Mouse (Mus musculus) stomach, embryonic 16.5 days (tissue): ENCODE results near the gene Prox1. TPM values are rescaled to one million over a fixed set of nuclear protein-coding genes. Genes with fewer than 3 reads are reported as not detected.

ENCODE experiments used
- ATAC-seq: fragments of 200-750 bp; cut with Nextera tagmentation; 2 replicates; pipeline ENCODE4 v1.8.0; 2017; ENCODE audit warnings: moderate number of reproducible peaks, moderate TSS enrichment; ENCODE audit not compliant: insufficient read depth, low FRiP score
- H3K27ac ChIP-seq: fragments of 300-500 bp; sonication (generic); 2 replicates; pipeline ENCODE4 v1.5.1; 2014; ENCODE audit warnings: low read length
- H3K27me3 ChIP-seq: fragments of 300-500 bp; sonication (generic); 2 replicates; pipeline ENCODE4 v1.6.1; 2014; ENCODE audit warnings: low read length, control low read depth, mixed read lengths; ENCODE audit not compliant: control insufficient read depth, insufficient read depth
- H3K36me3 ChIP-seq: fragments of 300-500 bp; sonication (generic); 2 replicates; pipeline ENCODE4 v1.6.1; 2014; ENCODE audit warnings: low read length; ENCODE audit not compliant: control insufficient read depth, insufficient read depth
- H3K4me1 ChIP-seq: fragments of 300-500 bp; sonication (generic); 2 replicates; pipeline ENCODE4 v1.6.1; 2014; ENCODE audit warnings: low read length, control low read depth, mixed read lengths; ENCODE audit not compliant: control insufficient read depth, insufficient read depth
- H3K4me2 ChIP-seq: fragments of 300-500 bp; sonication (generic); 2 replicates; pipeline ENCODE4 v1.6.1; 2014; ENCODE audit warnings: low read depth, low read length, mixed read lengths
- H3K4me3 ChIP-seq: fragments of 300-500 bp; sonication (generic); replicated peaks from 2 replicates; pipeline ENCODE4 v1.5.1; 2014; ENCODE audit warnings: mild to moderate bottlenecking, low read length
- H3K9ac ChIP-seq: fragments of 300-500 bp; sonication (generic); 2 replicates; pipeline ENCODE4 v1.6.1; 2014; ENCODE audit warnings: low read length
- H3K9me3 ChIP-seq: fragments of 300-500 bp; sonication (generic); replicated peaks from 2 replicates; pipeline ENCODE4 v1.6.1; 2016; ENCODE audit warnings: low read length, control low read depth; ENCODE audit not compliant: control insufficient read depth
- WGBS: fragments of 180-500 bp; shearing (Covaris S2); extraction: QIAGEN DNeasy Blood & Tissue Kit; methylation state at CpG from one replicate; pipeline ENCODE4 v1.1.7; 2014; 5-methylcytosine and 5-hydroxymethylcytosine counted together
- polyA plus RNA-seq: library from polyadenylated mRNA; unstranded; fragments of >200 nt; fragmentation: Nextera tagmentation; extraction: Ambion mirVana; gene quantifications from 2 replicates; pipeline ENCODE4 v1.2.1, GENCODE M21; 2015

Gene Prox1
- polyA plus RNA-seq, 1 experiment from 2014 or later, result 2.5 TPM

DNA sequence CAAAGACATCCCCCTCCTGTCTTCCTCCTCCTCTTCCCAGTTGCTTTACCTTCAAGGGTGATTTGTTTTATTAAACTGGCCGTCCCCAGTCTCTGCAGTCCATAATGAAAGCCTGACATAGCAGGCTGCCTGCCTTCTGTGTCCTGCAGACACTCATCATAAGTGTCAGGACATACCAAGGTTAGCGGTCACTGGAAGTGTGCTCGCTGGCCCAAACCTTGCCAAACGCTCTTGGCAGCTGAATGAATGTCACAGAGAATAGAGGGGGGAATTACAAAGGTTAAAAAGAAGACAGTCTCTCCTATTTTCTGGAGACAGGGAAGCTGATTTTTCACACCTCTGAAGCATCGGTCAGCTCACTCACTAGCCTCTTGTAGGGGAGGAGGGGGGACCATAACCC is 42.6 kb downstream of the Prox1 start:
- 48% methylated on average over 5 of the region's 5 CpGs for WGBS

DNA sequence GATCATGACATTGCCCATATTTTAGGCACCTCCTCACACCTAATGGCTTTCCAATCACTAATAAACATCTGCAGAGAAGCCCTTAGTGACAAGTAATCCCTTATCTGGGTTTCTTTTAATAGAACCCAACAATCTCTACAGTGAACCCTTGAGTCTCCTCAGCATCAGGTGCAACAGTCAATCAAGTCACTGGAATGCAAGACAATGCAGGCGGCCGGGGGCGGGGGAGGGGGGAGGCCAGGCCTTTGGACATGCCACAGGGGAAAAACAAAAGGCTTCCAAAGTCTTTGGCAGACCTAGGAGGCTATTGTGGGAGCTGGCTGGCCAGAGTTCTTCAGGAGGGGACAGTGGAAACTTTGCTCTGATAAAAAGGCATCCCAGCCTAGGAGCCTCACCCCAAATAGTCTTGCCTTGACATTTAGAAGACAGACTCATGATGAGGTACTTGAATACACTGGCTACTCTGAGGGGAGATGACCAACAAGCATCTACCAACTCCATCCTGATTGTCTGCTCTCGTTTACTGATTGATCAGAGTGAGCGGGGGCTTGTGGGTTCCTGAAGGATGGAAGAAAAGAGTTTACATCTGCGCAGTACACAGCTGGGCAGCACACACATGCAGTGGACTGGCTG is 43.2 kb downstream of the Prox1 start:
- H3K4me2 ChIP-seq, result no peak overlapping the region
- no peaks in the 10 kb centered on the region for H3K36me3 ChIP-seq
- no peak overlapping the region for H3K9ac ChIP-seq
- 50% methylated on average over 6 of the region's 6 CpGs for WGBS
- no peaks in the 10 kb centered on the region for H3K27me3 ChIP-seq
- H3K9me3 ChIP-seq, result no peaks in the 10 kb centered on the region
- no peak for ATAC-seq
- no peak overlapping the region for H3K4me3 ChIP-seq
- H3K27ac ChIP-seq, result no peak overlapping the region
- peaks cover 3% of the 10 kb centered on the region; the same call in 1 of the 2 replicates for H3K4me1 ChIP-seq

More for the DNA sequence above, 42.6 kb downstream of the Prox1 start:
- H3K4me1 ChIP-seq, result peaks cover 3% of the 10 kb centered on the region; the same call in 1 of the 2 replicates
- H3K4me2 ChIP-seq, result no peak overlapping the region
- no peaks in the 10 kb centered on the region for H3K27me3 ChIP-seq
- no peaks in the 10 kb centered on the region for H3K9me3 ChIP-seq
- no peak overlapping the region for H3K9ac ChIP-seq
- no peaks in the 10 kb centered on the region for H3K36me3 ChIP-seq
- no peak for ATAC-seq
- no peak overlapping the region for H3K4me3 ChIP-seq
- H3K27ac ChIP-seq, result no peak overlapping the region

GRCm38 (mm10) chr1:190124961-190125739 is 45.4 kb downstream of the Prox1 start:
- no peak for ATAC-seq
- Histone ChIP-seq H3K36me3 (no peaks in the 10 kb centered on the region), H3K27ac (no peak overlapping the region), H3K9ac (no peak overlapping the region), H3K27me3 (no peaks in the 10 kb centered on the region), H3K4me3 (no peak overlapping the region), H3K4me2 (no peak overlapping the region), H3K9me3 (no peaks in the 10 kb centered on the region), H3K4me1 (peaks cover 3% of the 10 kb centered on the region; the same call in 1 of the 2 replicates)
- WGBS, result 72% methylated on average over 14 of the region's 14 CpGs

- no peak for ATAC-seq
- Histone ChIP-seq H3K4me1 (peaks cover 3% of the 10 kb centered on the region; the same call in 1 of the 2 replicates), H3K27me3 (no peaks in the 10 kb centered on the region), H3K4me3 (no peak overlapping the region), H3K9ac (no peak overlapping the region), H3K27ac (no peak overlapping the region), H3K36me3 (no peaks in the 10 kb centered on the region), H3K9me3 (no peaks in the 10 kb centered on the region), H3K4me2 (no peak overlapping the region)
- 84% methylated on average over 13 of the region's 13 CpGs for WGBS
Measured at GRCm38 (mm10) chr1:190123404-190123803, 47.1 kb downstream of the Prox1 start.

DNA sequence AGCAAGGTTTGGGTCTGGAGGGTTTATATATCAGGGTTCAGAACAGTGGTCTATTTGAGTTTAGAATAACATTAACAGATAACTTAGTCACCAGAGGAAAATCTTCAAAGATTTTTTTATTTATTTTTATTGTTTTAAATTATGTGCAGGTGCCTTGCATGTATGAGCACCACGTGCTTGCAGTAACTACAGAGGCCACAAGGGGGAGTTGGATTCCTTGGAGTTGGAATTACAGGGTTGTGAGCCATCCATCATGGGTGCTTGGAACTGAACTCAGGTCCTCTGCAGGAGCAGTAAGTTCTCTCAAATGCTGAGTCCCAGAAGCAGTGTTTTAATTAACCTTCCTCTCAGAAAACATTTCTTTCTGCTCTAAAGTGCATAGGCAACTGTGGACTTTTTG is 54.5 kb downstream of the Prox1 start:
- ATAC-seq, result no peak

DNA sequence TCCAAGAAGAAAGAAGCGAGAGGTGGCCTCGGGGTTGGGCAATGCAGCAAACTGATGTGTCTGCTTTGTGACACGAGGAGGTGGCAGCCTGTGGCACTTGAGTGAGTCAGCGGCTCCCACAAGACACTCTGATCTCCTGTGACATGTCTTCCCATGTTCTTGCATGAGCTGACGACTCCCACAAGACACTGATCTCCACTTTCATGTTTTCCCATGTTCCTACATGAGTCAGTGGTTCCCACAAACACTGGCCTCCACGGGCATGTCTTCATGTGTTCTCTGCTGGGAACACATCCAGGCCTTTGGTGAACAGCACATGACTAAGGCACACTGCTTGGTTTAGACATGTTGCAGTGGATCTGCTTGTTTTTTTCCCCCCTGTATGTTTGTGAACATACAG is 58.8 kb downstream of the Prox1 start:
- H3K9me3 ChIP-seq, result peaks cover 5% of the 10 kb centered on the region
- no peaks in the 10 kb centered on the region for H3K4me1 ChIP-seq
- H3K4me2 ChIP-seq, result no peak overlapping the region
- no peak overlapping the region for H3K9ac ChIP-seq
- ATAC-seq, result no peak
- WGBS, result 66% methylated on average over 6 of the region's 6 CpGs
- no peak overlapping the region for H3K27ac ChIP-seq
- H3K4me3 ChIP-seq, result no peak overlapping the region
- H3K27me3 ChIP-seq, result no peaks in the 10 kb centered on the region
- H3K36me3 ChIP-seq, result no peaks in the 10 kb centered on the region

More for the DNA sequence above, 54.5 kb downstream of the Prox1 start:
- H3K9me3 ChIP-seq, result no peaks in the 10 kb centered on the region; the same call in 1 of the 2 replicates
- H3K4me1 ChIP-seq, result no peaks in the 10 kb centered on the region
- H3K4me3 ChIP-seq, result no peak overlapping the region
- no peaks in the 10 kb centered on the region for H3K36me3 ChIP-seq
- no peak overlapping the region for H3K27ac ChIP-seq
- no peaks in the 10 kb centered on the region for H3K27me3 ChIP-seq
- no peak overlapping the region for H3K4me2 ChIP-seq
- WGBS, result 73% methylated on average over 1 of the region's 1 CpGs
- H3K9ac ChIP-seq, result no peak overlapping the region

DNA sequence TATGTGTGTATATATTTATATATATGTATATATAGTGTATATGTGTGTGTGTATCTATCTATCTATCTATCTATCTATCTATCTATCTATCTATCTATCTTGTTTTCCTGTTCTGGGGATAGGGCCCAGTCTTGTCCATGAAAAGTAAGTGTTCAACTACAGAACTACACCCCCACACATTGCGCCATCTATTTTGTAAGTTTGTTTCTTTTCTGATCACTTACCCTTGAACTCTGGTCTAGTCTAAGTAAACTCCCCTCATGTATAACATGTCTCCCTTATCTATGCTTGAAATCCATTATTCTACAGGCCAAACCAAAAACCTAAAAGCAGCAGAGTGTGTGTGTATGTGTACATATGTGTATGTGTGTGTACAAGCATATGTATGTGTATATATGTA is 62.9 kb downstream of the Prox1 start:
- Histone ChIP-seq H3K27me3 (no peaks in the 10 kb centered on the region), H3K36me3 (no peaks in the 10 kb centered on the region), H3K4me1 (no peaks in the 10 kb centered on the region), H3K4me2 (no peak overlapping the region), H3K9ac (no peak overlapping the region), H3K9me3 (peaks cover 5% of the 10 kb centered on the region; the same call in 1 of the 2 replicates), H3K27ac (no peak overlapping the region), H3K4me3 (no peak overlapping the region)
- WGBS, result 79% methylated on average over 1 of the region's 1 CpGs
- ATAC-seq, result no peak

DNA sequence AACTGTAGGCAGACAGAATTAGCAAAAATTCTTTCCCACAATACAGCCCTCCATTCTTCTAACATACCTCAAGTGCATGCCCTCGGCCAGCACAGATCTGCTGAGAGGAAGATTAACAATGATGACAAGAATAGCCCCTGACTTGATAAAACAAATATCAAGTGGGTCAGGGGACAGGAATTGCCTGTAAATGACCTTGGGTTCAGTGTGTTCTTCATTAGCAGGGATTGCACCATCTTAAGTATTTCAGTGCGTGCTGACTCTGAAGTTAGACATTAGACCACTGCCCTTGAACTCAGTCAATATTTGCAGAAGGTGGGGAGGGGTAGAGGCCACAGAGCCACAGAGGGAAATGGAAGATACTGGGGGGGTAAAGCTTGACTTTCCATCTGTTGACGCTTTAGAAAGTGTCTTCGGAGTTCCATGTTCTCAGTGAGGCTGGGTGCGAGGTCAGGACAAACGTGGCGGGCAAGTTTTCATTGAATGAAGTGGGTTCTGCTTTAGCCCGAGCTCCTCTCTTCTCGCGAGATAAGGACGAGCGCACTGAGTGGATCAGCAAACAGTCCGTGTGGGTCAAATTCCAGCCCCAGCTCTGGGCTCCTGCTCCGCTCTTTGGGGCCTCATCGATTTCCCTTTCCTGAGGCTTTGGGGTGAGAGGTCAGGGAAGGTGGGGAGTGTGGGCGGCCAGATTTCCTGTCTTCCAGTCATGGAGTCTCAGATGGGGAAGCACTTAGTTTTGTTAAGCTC is 63.7 kb downstream of the Prox1 start:
- no peak overlapping the region for H3K9ac ChIP-seq
- WGBS, result 40% methylated on average over 16 of the region's 16 CpGs
- H3K4me3 ChIP-seq, result no peak overlapping the region
- H3K9me3 ChIP-seq, result peaks cover 5% of the 10 kb centered on the region; the same call in 1 of the 2 replicates
- peak overlapping the region; percentile 7; the same call in 1 of the 2 replicates for H3K4me2 ChIP-seq
- H3K36me3 ChIP-seq, result no peaks in the 10 kb centered on the region
- no peaks in the 10 kb centered on the region for H3K27me3 ChIP-seq
- H3K4me1 ChIP-seq, result no peaks in the 10 kb centered on the region
- no peak overlapping the region for H3K27ac ChIP-seq
- peak; percentile 56 for ATAC-seq

GRCm38 (mm10) chr1:190106060-190106459 is 64.5 kb downstream of the Prox1 start:
- no peak for ATAC-seq
- H3K27ac ChIP-seq, result no peak overlapping the region
- H3K36me3 ChIP-seq, result no peaks in the 10 kb centered on the region
- peaks cover 5% of the 10 kb centered on the region; the same call in 1 of the 2 replicates for H3K9me3 ChIP-seq
- WGBS, result 69% methylated on average over 5 of the region's 5 CpGs
- H3K4me2 ChIP-seq, result no peak overlapping the region
- H3K4me1 ChIP-seq, result no peaks in the 10 kb centered on the region
- H3K4me3 ChIP-seq, result no peak overlapping the region
- no peak overlapping the region for H3K9ac ChIP-seq
- H3K27me3 ChIP-seq, result no peaks in the 10 kb centered on the region
